Mouse (Mus musculus): ENCODE results near the gene Itgal. TPM values are rescaled to one million over a fixed set of nuclear protein-coding genes. Genes with fewer than 3 reads are reported as not detected.
"Not testable (repeated sequence)": the region's sequence is repeated elsewhere in the genome, so short reads cannot be mapped to it uniquely, and the experiment has no call there.

The Itgal gene
- total RNA-seq, 2 experiments from 2014 or later: 0.37 to 0.59 TPM

DNA sequence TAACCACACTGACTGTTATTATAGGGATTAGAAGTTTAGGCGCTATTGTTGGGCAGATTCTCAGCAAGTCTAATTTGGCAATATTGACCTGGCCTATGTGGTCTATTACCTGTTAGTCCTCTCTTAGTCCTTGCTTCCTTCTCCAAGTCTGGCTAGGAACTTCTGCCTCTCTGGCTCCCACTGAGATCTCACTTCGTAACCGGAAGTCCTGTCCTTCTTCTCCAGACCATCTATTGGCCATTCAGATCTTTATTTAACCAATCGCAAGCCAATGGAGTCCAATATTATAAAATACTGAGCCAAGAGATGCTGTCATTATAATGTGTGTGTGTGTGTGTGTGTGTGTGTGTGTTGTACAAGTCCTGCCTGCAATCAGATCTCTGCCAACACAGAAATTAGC, 68.1 kb downstream of the Itgal start:
- Histone ChIP-seq H3K4me3 (no peak overlapping the region; the same call in 1 of the 2 replicates), H3K27ac (no peak overlapping the region; the same call in 1 of the 2 replicates)
- no peak for DNase-seq (ENCODE audit: extremely low spot score in 1 of 2, low spot score in 2 of 2)
- intact Hi-C loops (cut with DNase I): loop anchor here (5.0 kb wide), 1 partner anchor 43 kb away; the partner anchor contains the start of gene Zfp764
- TF ChIP-seq CTCF (IDR thresholded peaks at IDR 0.05): no peak

DNA sequence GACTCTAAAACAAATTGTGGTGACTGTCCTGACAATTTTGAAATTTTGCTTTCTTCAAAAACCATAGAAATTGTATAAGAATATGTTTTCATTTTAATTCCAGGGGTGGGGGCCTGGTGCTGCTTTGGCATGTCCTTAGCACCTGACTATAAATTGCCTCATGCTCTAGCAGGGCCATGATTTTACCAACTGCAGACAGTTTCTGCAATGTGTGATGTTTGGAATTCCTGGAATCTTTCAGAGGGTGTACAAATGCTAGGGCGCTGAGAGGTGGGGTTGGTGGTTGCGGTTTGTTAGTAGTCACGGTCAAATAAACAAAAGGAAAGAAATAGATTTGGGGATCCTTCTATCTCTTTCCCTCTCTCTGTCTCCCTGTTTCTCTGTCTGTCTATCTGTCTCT, 70.2 kb downstream of the Itgal start:
- intact Hi-C loops (cut with DNase I): no loop called here
- H3K27ac ChIP-seq: no peak overlapping the region
- DNase-seq (ENCODE audit: extremely low spot score in 1 of 2, low spot score in 2 of 2): no peak
- no peak overlapping the region for H3K4me3 ChIP-seq
- TF ChIP-seq CTCF (IDR thresholded peaks at IDR 0.05): no peak

DNA sequence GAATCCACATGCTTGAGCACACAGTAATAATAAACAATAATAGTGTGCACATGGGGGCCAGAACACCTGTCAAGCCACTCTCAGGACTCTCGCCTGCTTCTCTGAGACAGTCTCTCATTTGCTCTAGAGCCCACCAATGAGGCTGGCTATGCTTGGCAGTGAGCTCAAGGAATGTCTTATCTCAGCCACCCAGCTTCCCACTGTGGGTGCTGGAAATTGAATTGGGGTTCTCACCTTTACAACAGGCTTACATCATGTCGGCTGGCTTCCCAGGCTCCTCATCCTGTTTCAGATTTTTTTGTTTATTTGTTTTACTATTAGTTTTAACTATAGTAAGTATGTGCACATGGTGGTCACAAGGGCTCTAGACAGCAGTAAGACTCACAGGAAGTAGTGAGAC, 75.2 kb downstream of the Itgal start:
- no peak overlapping the region for H3K27ac ChIP-seq
- intact Hi-C loops (cut with DNase I): no loop called here
- no peak for DNase-seq (ENCODE audit: extremely low spot score in 1 of 2, low spot score in 2 of 2)
- H3K4me3 ChIP-seq: no peak overlapping the region
- TF ChIP-seq CTCF (IDR thresholded peaks at IDR 0.05): no peak

DNA sequence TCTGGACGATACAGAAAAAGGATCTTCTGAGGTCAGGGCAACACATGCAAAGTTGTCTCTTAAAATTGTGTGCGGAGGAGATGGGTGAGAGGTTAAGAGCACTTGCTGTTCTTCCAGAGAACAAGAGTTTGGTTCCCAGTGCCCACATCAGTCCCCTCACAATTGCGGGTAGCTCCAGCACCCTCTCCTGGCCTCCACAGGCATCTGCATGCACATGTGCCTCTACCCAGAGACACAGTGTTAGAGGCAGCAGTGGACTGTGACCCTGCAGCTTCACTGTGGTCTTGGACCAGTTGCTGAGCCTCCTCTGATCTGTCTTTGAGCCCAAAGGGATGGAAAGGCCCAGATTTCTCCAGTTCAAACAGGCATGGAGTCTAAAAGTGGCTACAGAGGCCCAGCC, 75.8 kb downstream of the Itgal start:
- H3K27ac ChIP-seq; H3K4me3 ChIP-seq; intact Hi-C loops (cut with DNase I); DNase-seq (ENCODE audit: extremely low spot score in 1 of 2, low spot score in 2 of 2): not testable (repeated sequence)
- TF ChIP-seq CTCF (IDR thresholded peaks at IDR 0.05): peak; percentile 5

DNA sequence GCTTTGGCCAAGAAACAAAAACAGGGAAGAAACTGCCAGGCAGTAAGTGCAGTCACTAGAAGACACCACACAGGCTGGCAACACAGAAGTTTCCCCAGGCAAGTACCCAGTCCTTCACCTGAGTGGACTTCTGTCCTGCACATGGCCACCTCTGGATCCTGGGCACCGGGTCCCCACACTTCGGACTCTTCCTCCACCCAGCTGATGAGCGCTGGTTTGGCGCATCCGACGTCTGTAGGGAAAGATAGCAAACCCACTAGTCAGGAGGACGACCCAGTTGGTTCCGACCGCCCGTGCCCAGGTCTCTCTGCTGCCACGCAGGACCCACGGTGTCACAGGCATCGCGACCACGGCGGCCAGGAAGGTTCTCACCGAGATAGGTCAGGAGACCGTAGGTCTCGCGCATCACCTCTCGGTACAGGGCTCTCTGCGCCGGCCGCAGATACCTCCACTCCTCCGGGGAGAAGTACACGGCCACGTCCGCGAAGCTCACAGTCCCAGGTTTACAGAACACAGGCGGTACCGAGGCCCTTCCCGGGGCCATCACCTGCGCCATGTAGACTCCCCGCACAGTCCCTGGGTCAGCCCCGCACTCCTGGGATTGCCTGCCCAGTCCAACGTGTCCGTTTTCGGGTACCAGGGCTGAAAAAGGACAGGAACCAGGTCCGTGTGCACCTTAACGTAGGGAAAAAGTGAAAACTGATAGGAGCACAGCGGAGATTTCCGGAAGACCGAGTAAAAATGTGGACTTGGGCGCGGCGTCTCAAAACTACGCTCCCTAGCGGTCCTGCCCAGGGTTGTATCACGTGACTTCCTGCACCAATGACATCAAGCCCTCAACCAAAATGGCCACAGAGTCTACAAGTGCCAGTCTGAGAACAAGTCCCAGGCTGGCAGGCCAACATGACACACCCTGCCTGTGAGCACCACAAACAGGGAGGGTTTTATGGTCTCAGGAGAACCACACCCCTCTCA, 79.5 kb downstream of the Itgal start, which contains the start of gene Zfp747:
Zfp747 (minus strand) TSS at position 780 of the 975 bp plus-strand sequence.
- peak; percentile 90 for DNase-seq (ENCODE audit: extremely low spot score in 1 of 2, low spot score in 2 of 2)
- peak; percentile 55 for TF ChIP-seq CTCF (IDR thresholded peaks at IDR 0.05)
- Histone ChIP-seq H3K4me3 (peak within 1 kb of the TSS; percentile 72), H3K27ac (peak within 1 kb of the TSS; percentile 76)
- intact Hi-C loops (cut with DNase I): loop anchor here (1.0 to 5.0 kb wide), 2 partner anchors 12 to 132 kb away; partner anchors contain the start of gene 9130019O22Rik

DNA sequence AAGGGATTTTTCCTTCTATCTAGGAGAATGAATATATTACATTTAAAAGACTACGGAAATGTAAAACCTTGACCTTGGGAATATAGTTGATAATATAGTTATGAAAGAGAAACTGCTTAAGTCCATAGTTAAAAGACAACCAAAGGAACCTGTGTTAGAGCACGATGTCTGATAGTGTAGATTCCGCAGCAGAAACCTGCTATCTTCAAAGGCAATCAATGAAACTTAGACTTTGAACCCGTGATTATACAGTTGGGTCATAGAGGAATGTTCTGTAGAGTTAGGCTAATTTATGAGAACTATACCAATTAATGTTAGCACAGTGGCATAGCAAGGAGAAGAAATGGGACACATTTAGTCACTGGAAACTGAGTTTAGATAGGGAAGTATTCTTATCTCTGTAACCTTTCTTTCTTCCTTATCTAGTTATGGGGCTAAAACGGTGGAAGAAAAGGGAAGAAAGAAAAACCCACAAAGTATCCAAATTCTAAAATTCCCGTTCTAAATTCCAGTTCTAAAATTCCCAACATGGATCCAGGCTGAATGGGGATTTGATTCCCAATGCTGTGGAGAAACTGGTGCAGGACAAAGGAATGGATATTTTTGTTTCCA, 82.4 kb downstream of the Itgal start:
- intact Hi-C loops (cut with DNase I): loop anchor here (5.0 kb wide), 1 partner anchor 129 kb away; no protein-coding TSS in a partner anchor
- TF ChIP-seq CTCF (IDR thresholded peaks at IDR 0.05): no peak
- Histone ChIP-seq H3K27ac (no peak overlapping the region), H3K4me3 (no peak overlapping the region)
- no peak for DNase-seq (ENCODE audit: extremely low spot score in 1 of 2, low spot score in 2 of 2)

Other genes with a start within 250 kb of the Itgal start
- not detected for gene Zg16, start 208.9 kb upstream of the Itgal start, total RNA-seq (2021)
- gene AI467606, start 204.9 kb upstream of the Itgal start, total RNA-seq (2021): 1 to 10 TPM; 1.2 TPM
- under 1 TPM; 0.28 to 0.32 TPM for gene Qprt, start 174.0 kb upstream of the Itgal start, total RNA-seq (2021)
- gene Spn, start 158.4 kb upstream of the Itgal start, total RNA-seq (2021): under 1 TPM; 0.18 to 0.23 TPM
- 10 to 100 TPM; 77.7 to 80.8 TPM for gene Cd2bp2, start 100.2 kb upstream of the Itgal start, total RNA-seq (2021)
- gene Tbc1d10b, start 87.8 kb upstream of the Itgal start, total RNA-seq (2021): 100 to 1,000 TPM in 1 of 2 experiments, 10 to 100 TPM in 1; 91.9 to 110 TPM
- 1 to 10 TPM; 2.7 to 3.3 TPM for gene Mylpf, start 87.4 kb upstream of the Itgal start, total RNA-seq (2021)
- gene Zfp553, start 63.2 kb upstream of the Itgal start, total RNA-seq (2021): 10 to 100 TPM; 17.8 to 20.5 TPM
- gene Sept1, start 63.1 kb upstream of the Itgal start, total RNA-seq (2021): 1 to 10 TPM; 3.5 to 6.4 TPM
- 10 to 100 TPM; 58.8 to 68.6 TPM for gene Zfp771, start 52.0 kb upstream of the Itgal start, total RNA-seq (2021)
- 10 to 100 TPM; 24.1 to 25.9 TPM for gene Dctpp1, start 35.6 kb upstream of the Itgal start, total RNA-seq (2021)
- gene Sephs2, start 22.2 kb upstream of the Itgal start, total RNA-seq (2021): 10 to 100 TPM; 33.0 to 39.8 TPM
- gene Zfp768, start 49.3 kb downstream of the Itgal start, total RNA-seq (2021): 10 to 100 TPM; 13.4 to 14.3 TPM
- 1 to 10 TPM; 6.5 to 8.1 TPM for gene Zfp747, start 79.8 kb downstream of the Itgal start, total RNA-seq (2021)
- gene 9130019O22Rik, start 90.9 kb downstream of the Itgal start, total RNA-seq (2021): 1 to 10 TPM; 3.8 to 5.0 TPM
- gene E430018J23Rik, start 97.4 kb downstream of the Itgal start, total RNA-seq (2021): 1 to 10 TPM; 7.6 to 9.3 TPM
- 1 to 10 TPM; 3.8 to 5.6 TPM for gene Zfp764, start 110.6 kb downstream of the Itgal start, total RNA-seq (2021)
- 10 to 100 TPM; 13.3 to 13.8 TPM for gene Zfp688, start 125.8 kb downstream of the Itgal start, total RNA-seq (2021)
- gene Zfp689, start 152.9 kb downstream of the Itgal start, total RNA-seq (2021): 1 to 10 TPM; 5.5 to 6.7 TPM
- gene Prr14, start 163.4 kb downstream of the Itgal start, total RNA-seq (2021): 10 to 100 TPM; 28.4 to 33.4 TPM
- 10 to 100 TPM; 62.3 to 63.9 TPM for gene Fbrs, start 182.9 kb downstream of the Itgal start, total RNA-seq (2021)
- gene Srcap, start 215.7 kb downstream of the Itgal start, total RNA-seq (2021): 100 to 1,000 TPM; 122 to 126 TPM
- 10 to 100 TPM; 12.6 TPM for gene Gm42715, start 223.3 kb downstream of the Itgal start, total RNA-seq (2021)

All from left cerebral cortex, adult 2 months (tissue).